Mouse (Mus musculus) cerebellum, adult 2 months (tissue): ENCODE results near the gene Syce2. TPM values are rescaled to one million over a fixed set of nuclear protein-coding genes. Genes with fewer than 3 reads are reported as not detected.

Experiments used
- polyA plus RNA-seq: library from polyadenylated mRNA; depleted of rRNA; stranded (reverse); fragments of >200 nt; gene quantifications from 2 replicates; pipeline ENCODE4 v1.2.3, GENCODE M21; 2012; rRNA removed

Syce2 gene
- polyA plus RNA-seq, 1 experiment = 7.5 TPM

Other genes with a start within 250 kb of the Syce2 start
- gene Ier2, start 209.3 kb upstream of the Syce2 start, polyA plus RNA-seq = 13.9 and 15.1 TPM in 2 replicates
- 144 and 148 TPM in 2 replicates for gene Trmt1, start 185.8 kb upstream of the Syce2 start, polyA plus RNA-seq
- gene Nacc1, start 184.2 kb upstream of the Syce2 start, polyA plus RNA-seq = 91.0 and 93.9 TPM in 2 replicates
- 1.7 TPM in 2 replicates for gene Lyl1, start 170.7 kb upstream of the Syce2 start, polyA plus RNA-seq
- gene G430095P16Rik, start 149.1 kb upstream of the Syce2 start, polyA plus RNA-seq = 0.27 and 0.33 TPM in 2 replicates
- 98.5 and 105 TPM in 2 replicates for gene Nfix, start 71.8 kb upstream of the Syce2 start, polyA plus RNA-seq
- gene Dand5, start 49.3 kb upstream of the Syce2 start, polyA plus RNA-seq = 16.1 and 16.2 TPM in 2 replicates
- 45.3 and 45.5 TPM in 2 replicates for gene Gadd45gip1, start 40.6 kb upstream of the Syce2 start, polyA plus RNA-seq
- 117 and 120 TPM in 2 replicates for gene Rad23a, start 31.4 kb upstream of the Syce2 start, polyA plus RNA-seq
- 343 and 394 TPM in 2 replicates for gene Calr, start 25.2 kb upstream of the Syce2 start, polyA plus RNA-seq
- 69.9 and 72.0 TPM in 2 replicates for gene Farsa, start 15.1 kb upstream of the Syce2 start, polyA plus RNA-seq
- 88.2 and 95.2 TPM in 2 replicates for gene Gcdh, start 21.8 kb downstream of the Syce2 start, polyA plus RNA-seq
- gene Klf1, start 29.8 kb downstream of the Syce2 start, polyA plus RNA-seq = 0.31 and 0.41 TPM in 2 replicates
- 9.1 and 10.5 TPM in 2 replicates for gene Dnase2a, start 36.4 kb downstream of the Syce2 start, polyA plus RNA-seq
- gene Mast1, start 65.2 kb downstream of the Syce2 start, polyA plus RNA-seq = 115 and 129 TPM in 2 replicates
- gene Rtbdn, start 74.9 kb downstream of the Syce2 start, polyA plus RNA-seq = 6.8 and 7.9 TPM in 2 replicates
- gene Gm49661, start 97.3 kb downstream of the Syce2 start, polyA plus RNA-seq = not detected in 2 replicates
- 345 and 351 TPM in 2 replicates for gene Prdx2, start 97.5 kb downstream of the Syce2 start, polyA plus RNA-seq
- 58.7 and 61.5 TPM in 2 replicates for gene Rnaseh2a, start 97.7 kb downstream of the Syce2 start, polyA plus RNA-seq
- gene Junb, start 106.6 kb downstream of the Syce2 start, polyA plus RNA-seq = 12.8 and 13.5 TPM in 2 replicates
- 14.1 and 14.2 TPM in 2 replicates for gene Hook2, start 118.5 kb downstream of the Syce2 start, polyA plus RNA-seq
- gene Best2, start 142.4 kb downstream of the Syce2 start, polyA plus RNA-seq = 0.06 and 0.07 TPM in 2 replicates
- gene Asna1, start 153.2 kb downstream of the Syce2 start, polyA plus RNA-seq = 291 and 296 TPM in 2 replicates
- 138 and 150 TPM in 2 replicates for gene Trir, start 154.7 kb downstream of the Syce2 start, polyA plus RNA-seq
- gene Tnpo2, start 164.8 kb downstream of the Syce2 start, polyA plus RNA-seq = 92.0 and 97.9 TPM in 2 replicates
- gene Fbxw9, start 187.9 kb downstream of the Syce2 start, polyA plus RNA-seq = 27.7 and 29.3 TPM in 2 replicates
- gene Gm5741, start 195.9 kb downstream of the Syce2 start, polyA plus RNA-seq = 1.3 TPM in 1 of 2 replicates, not detected in the other
- 69.7 and 71.6 TPM in 2 replicates for gene Dhps, start 199.6 kb downstream of the Syce2 start, polyA plus RNA-seq
- 98.0 and 102 TPM in 2 replicates for gene Wdr83os, start 208.6 kb downstream of the Syce2 start, polyA plus RNA-seq
- gene Wdr83, start 209.2 kb downstream of the Syce2 start, polyA plus RNA-seq = 54.4 and 54.9 TPM in 2 replicates
- 34.7 and 35.7 TPM in 2 replicates for gene Man2b1, start 211.2 kb downstream of the Syce2 start, polyA plus RNA-seq